Mouse (Mus musculus) gastrocnemius, postnatal 4 days (tissue): Measurements from ENCODE around the gene Gpc1. TPM values are rescaled to one million over a fixed set of nuclear protein-coding genes. Genes with fewer than 3 reads are reported as not detected.

ENCODE experiments used
- DNase-seq, 2 experiments: peaks; one replicate each; pipeline ENCODE4 v3.0.0; 2021 to 2022; ENCODE audit warnings: low spot score in 2 of 2, mixed read lengths in 2 of 2
- total RNA-seq, 2 experiments: library from RNA; stranded (reverse); gene quantifications; 2 replicates each; pipeline ENCODE4 v1.2.3; 2021

Gpc1 gene
- total RNA-seq, 2 experiments from 2014 or later: 238 to 250 TPM

- DNase-seq: peak; percentile 63 to 86
Observed at GRCm38 (mm10) chr1:92832011-92833010, 866 bp downstream of the Gpc1 start.

- peak; percentile 76 to 83 for DNase-seq
Observed at GRCm38 (mm10) chr1:92833987-92834706, 2.7 kb downstream of the Gpc1 start.

GRCm38 (mm10) chr1:92837931-92838833 lies 6.7 kb downstream of the Gpc1 start:
- DNase-seq: peak in 1 of 2 experiments; percentile 55

GRCm38 (mm10) chr1:92839211-92839610 lies 7.8 kb downstream of the Gpc1 start:
- DNase-seq: no peak

GRCm38 (mm10) chr1:92840231-92840890 lies 8.9 kb downstream of the Gpc1 start:
- DNase-seq: no peak

- DNase-seq: no peak
Observed at GRCm38 (mm10) chr1:92841427-92841826, 10.0 kb downstream of the Gpc1 start.

- no peak for DNase-seq
Observed at GRCm38 (mm10) chr1:92845889-92846288, 14.4 kb downstream of the Gpc1 start.

- no peak for DNase-seq
Observed at GRCm38 (mm10) chr1:92847873-92848839, 16.7 kb downstream of the Gpc1 start.

GRCm38 (mm10) chr1:92849491-92849890 lies 18.0 kb downstream of the Gpc1 start:
- DNase-seq: no peak

GRCm38 (mm10) chr1:92849938-92850574 lies 18.6 kb downstream of the Gpc1 start:
- no peak for DNase-seq

- DNase-seq: no peak
Observed at GRCm38 (mm10) chr1:92852450-92852849, 21.0 kb downstream of the Gpc1 start.

- no peak for DNase-seq
Observed at GRCm38 (mm10) chr1:92861503-92861902, 30.1 kb downstream of the Gpc1 start.

- no peak for DNase-seq
Observed at GRCm38 (mm10) chr1:92863268-92863667, 31.8 kb downstream of the Gpc1 start.

GRCm38 (mm10) chr1:92866170-92866569 lies 34.7 kb downstream of the Gpc1 start:
- no peak for DNase-seq

- DNase-seq: no peak
Observed at GRCm38 (mm10) chr1:92869985-92870384, 38.5 kb downstream of the Gpc1 start.

- no peak for DNase-seq
Observed at GRCm38 (mm10) chr1:92872666-92873065, 41.2 kb downstream of the Gpc1 start.

- DNase-seq: no peak
Observed at GRCm38 (mm10) chr1:92874011-92874410, 42.6 kb downstream of the Gpc1 start.

GRCm38 (mm10) chr1:92875360-92876111 lies 44.1 kb downstream of the Gpc1 start:
- DNase-seq: no peak
